In genomic region chr2:121450093-121450492, GRCm38 (mm10) we compare ENCODE assay signal across 8 mouse cellular contexts. TPM values are rescaled to one million over a fixed set of nuclear protein-coding genes. Genes with fewer than 3 reads are reported as not detected.
DNase-seq lines count a peak whose midpoint lies in the region; ATAC-seq and TF ChIP-seq lines count a peak whose summit lies in the region.

No protein-coding gene starts in this region.

- TF ChIP-seq CTCF in spleen, adult 2 months (IDR thresholded peaks at IDR 0.05; ENCODE audit: extremely low read depth, insufficient read depth, insufficient read length, insufficient replicate concordance): no peak
- peak; percentile 22 for TF ChIP-seq CTCF in lung, postnatal 0 days (IDR thresholded peaks at IDR 0.05)

- no peak for ATAC-seq in embryonic facial prominence, embryonic 15.5 days (ENCODE audit: insufficient number of reproducible peaks, low FRiP score, low TSS enrichment, low read depth)
- ATAC-seq in hindbrain, embryonic 16.5 days: peak; percentile 5; the same call in 1 of the 2 replicates
- no peak; the same call in 1 of the 2 replicates for ATAC-seq in lung, postnatal 0 days
- no peak for ATAC-seq in stomach, embryonic 16.5 days (ENCODE audit: insufficient read depth, low FRiP score)

- peaks cover 6% of the 10 kb centered on the region for H3K4me1 ChIP-seq in spleen, adult 2 months (ENCODE audit: control insufficient read depth, insufficient read depth, insufficient read length)
- peaks cover 33% of the 10 kb centered on the region for H3K4me1 ChIP-seq in embryonic facial prominence, embryonic 15.5 days
- peaks cover 12% of the 10 kb centered on the region for H3K4me1 ChIP-seq in hindbrain, embryonic 16.5 days (ENCODE audit: control insufficient read depth, insufficient read depth, low read depth, low read length)
- H3K4me1 ChIP-seq in lung, postnatal 0 days (ENCODE audit: insufficient read depth, low read depth, low read length): 0 out of 2 replicates have a peak, but pooled peaks cover 2% of the 10 kb centered on the region
- peaks cover 22% of the 10 kb centered on the region; the same call in 1 of the 2 replicates for H3K4me1 ChIP-seq in stomach, embryonic 16.5 days (ENCODE audit: control insufficient read depth, insufficient read depth, low read length)

- peak in 1 of 2 experiments; percentile 18 for DNase-seq in spleen, adult 2 months (ENCODE audit: low read depth in 1 of 2, low spot score in 2 of 2)
- no peak for DNase-seq in spleen, adult 12 weeks (ENCODE audit: low spot score)
- peak; percentile 75 for DNase-seq in lung, postnatal 0 days (ENCODE audit: low spot score)
- DNase-seq in c-Kit-positive CD71-positive TER-119-positive erythroid progenitor cells, embryonic 14.5 days (ENCODE audit: low spot score): no peak
- DNase-seq in left cerebral cortex, adult 8-10 months (ENCODE audit: low spot score in 2 of 2): no peak

- H3K9me3 ChIP-seq in embryonic facial prominence, embryonic 15.5 days (replicated peaks): no peaks in the 10 kb centered on the region
- no peaks in the 10 kb centered on the region for H3K9me3 ChIP-seq in hindbrain, embryonic 16.5 days (ENCODE audit: control insufficient read depth, low read length)
- H3K9me3 ChIP-seq in lung, postnatal 0 days (ENCODE audit: low read length): no peaks in the 10 kb centered on the region
- no peaks in the 10 kb centered on the region for H3K9me3 ChIP-seq in stomach, embryonic 16.5 days (replicated peaks; ENCODE audit: control insufficient read depth, low read length)

- H3K27me3 ChIP-seq in spleen, adult 2 months (ENCODE audit: control insufficient read depth, insufficient read depth, low read length): no peaks in the 10 kb centered on the region
- H3K27me3 ChIP-seq in embryonic facial prominence, embryonic 15.5 days: no peaks in the 10 kb centered on the region
- H3K27me3 ChIP-seq in hindbrain, embryonic 16.5 days (replicated peaks; ENCODE audit: control insufficient read depth, insufficient read depth, low read length): no peaks in the 10 kb centered on the region
- no peaks in the 10 kb centered on the region for H3K27me3 ChIP-seq in lung, postnatal 0 days (replicated peaks; ENCODE audit: insufficient read depth, low read length)
- H3K27me3 ChIP-seq in stomach, embryonic 16.5 days (ENCODE audit: control insufficient read depth, insufficient read depth, low read length): no peaks in the 10 kb centered on the region

- under 1% methylated on average over 7 of the region's 7 CpGs for WGBS in spleen, adult 2 months
- 1% methylated on average over 7 of the region's 7 CpGs for WGBS in embryonic facial prominence, embryonic 15.5 days
- 4% methylated on average over 7 of the region's 7 CpGs for WGBS in hindbrain, embryonic 16.5 days
- WGBS in lung, postnatal 0 days: 0% methylated on average over 7 of the region's 7 CpGs
- WGBS in stomach, embryonic 16.5 days: 1% methylated on average over 7 of the region's 7 CpGs

- TF ChIP-seq POLR2A in spleen, adult 2 months (IDR thresholded peaks at IDR 0.05; ENCODE audit: low read depth, low read length): no peak

- peak overlapping the region; percentile 99 for H3K9ac ChIP-seq in embryonic facial prominence, embryonic 15.5 days
- peak overlapping the region; percentile 94 for H3K9ac ChIP-seq in hindbrain, embryonic 16.5 days (ENCODE audit: low read depth, low read length)
- H3K9ac ChIP-seq in lung, postnatal 0 days (replicated peaks; ENCODE audit: low read depth): peak overlapping the region; percentile 98
- H3K9ac ChIP-seq in stomach, embryonic 16.5 days (ENCODE audit: low read length): peak overlapping the region; percentile 96

- H3K4me3 ChIP-seq in spleen, adult 2 months (ENCODE audit: extremely low read depth, insufficient read depth, insufficient read length): peak overlapping the region; percentile 96
- peak overlapping the region; percentile 99 for H3K4me3 ChIP-seq in embryonic facial prominence, embryonic 15.5 days (replicated peaks)
- H3K4me3 ChIP-seq in hindbrain, embryonic 16.5 days (ENCODE audit: low read length): peak overlapping the region; percentile 95
- peak overlapping the region; percentile 99 for H3K4me3 ChIP-seq in lung, postnatal 0 days (ENCODE audit: low read depth, low read length)
- peak overlapping the region; percentile 94 for H3K4me3 ChIP-seq in stomach, embryonic 16.5 days (replicated peaks; ENCODE audit: low read length)

- peak overlapping the region; percentile 82 for H3K4me2 ChIP-seq in embryonic facial prominence, embryonic 15.5 days (replicated peaks)
- peak overlapping the region; percentile 94 for H3K4me2 ChIP-seq in hindbrain, embryonic 16.5 days (ENCODE audit: low read length)
- peak overlapping the region; percentile 73 for H3K4me2 ChIP-seq in lung, postnatal 0 days (replicated peaks; ENCODE audit: low read depth, low read length)
- peak overlapping the region; percentile 91 for H3K4me2 ChIP-seq in stomach, embryonic 16.5 days (ENCODE audit: low read depth, low read length)

- no peak for TF ChIP-seq EP300 in lung, postnatal 0 days (IDR thresholded peaks at IDR 0.05)

- peaks cover 10% of the 10 kb centered on the region for H3K36me3 ChIP-seq in spleen, adult 2 months (ENCODE audit: control insufficient read depth, insufficient read depth, low read length)
- H3K36me3 ChIP-seq in embryonic facial prominence, embryonic 15.5 days: peaks cover 29% of the 10 kb centered on the region
- H3K36me3 ChIP-seq in hindbrain, embryonic 16.5 days (ENCODE audit: control insufficient read depth, insufficient read depth, low read length): peaks cover 12% of the 10 kb centered on the region; the same call in 1 of the 2 replicates
- no peaks in the 10 kb centered on the region; the same call in 1 of the 2 replicates for H3K36me3 ChIP-seq in lung, postnatal 0 days (ENCODE audit: insufficient read depth, low read length)
- H3K36me3 ChIP-seq in stomach, embryonic 16.5 days (ENCODE audit: control insufficient read depth, insufficient read depth, low read length): no peaks in the 10 kb centered on the region

- peak overlapping the region; percentile 95 for H3K27ac ChIP-seq in spleen, adult 2 months (ENCODE audit: insufficient read depth, low read length)
- H3K27ac ChIP-seq in embryonic facial prominence, embryonic 15.5 days (replicated peaks): peak overlapping the region; percentile 98
- peak overlapping the region; percentile 97 for H3K27ac ChIP-seq in hindbrain, embryonic 16.5 days (ENCODE audit: low read depth, low read length)
- peak overlapping the region; percentile 98 for H3K27ac ChIP-seq in lung, postnatal 0 days (ENCODE audit: low read length)
- peak overlapping the region; percentile 96 for H3K27ac ChIP-seq in stomach, embryonic 16.5 days (ENCODE audit: low read length)

RNA-seq across cellular contexts. Expression of gene Serf2, which starts 1.1 kb away (rescaled TPM):
- polyA plus RNA-seq in spleen, adult 2 months (2012; rRNA removed): 206 and 255 TPM in 2 replicates
- polyA plus RNA-seq in embryonic facial prominence, embryonic 15.5 days (2015; fragmentation: Nextera tagmentation; extraction: Ambion mirVana): 510 and 538 TPM in 2 replicates
- polyA plus RNA-seq in hindbrain, embryonic 16.5 days (2015; fragmentation: Nextera tagmentation; extraction: Ambion mirVana): 254 and 262 TPM in 2 replicates
- 456 and 470 TPM in 2 replicates for polyA plus RNA-seq in lung, postnatal 0 days (2015; fragmentation: Nextera tagmentation; extraction: Ambion mirVana)
- 439 and 496 TPM in 2 replicates for polyA plus RNA-seq in stomach, embryonic 16.5 days (2015; fragmentation: Nextera tagmentation; extraction: Ambion mirVana)
- 100 to 1,000 TPM; 116 to 169 (median 143) TPM for total RNA-seq in left cerebral cortex, adult 8-10 months (2022)

RNA-seq across cellular contexts. Expression of gene Hypk, which starts 3.0 kb away (rescaled TPM):
- 3.2 and 5.8 TPM in 2 replicates for polyA plus RNA-seq in spleen, adult 2 months (2012; rRNA removed)
- 101 and 108 TPM in 2 replicates for polyA plus RNA-seq in embryonic facial prominence, embryonic 15.5 days (2015; fragmentation: Nextera tagmentation; extraction: Ambion mirVana)
- 99.2 and 122 TPM in 2 replicates for polyA plus RNA-seq in hindbrain, embryonic 16.5 days (2015; fragmentation: Nextera tagmentation; extraction: Ambion mirVana)
- polyA plus RNA-seq in lung, postnatal 0 days (2015; fragmentation: Nextera tagmentation; extraction: Ambion mirVana): 61.7 and 70.9 TPM in 2 replicates
- 86.0 and 107 TPM in 2 replicates for polyA plus RNA-seq in stomach, embryonic 16.5 days (2015; fragmentation: Nextera tagmentation; extraction: Ambion mirVana)
- total RNA-seq in left cerebral cortex, adult 8-10 months (2022): 10 to 100 TPM; 12.1 to 25.0 (median 17.5) TPM

RNA-seq across cellular contexts. Expression of gene Ell3, which starts 6.0 kb away (rescaled TPM):
- polyA plus RNA-seq in spleen, adult 2 months (2012; rRNA removed): 22.8 and 26.6 TPM in 2 replicates
- polyA plus RNA-seq in embryonic facial prominence, embryonic 15.5 days (2015; fragmentation: Nextera tagmentation; extraction: Ambion mirVana): 28.9 and 37.4 TPM in 2 replicates
- 2.4 and 3.0 TPM in 2 replicates for polyA plus RNA-seq in hindbrain, embryonic 16.5 days (2015; fragmentation: Nextera tagmentation; extraction: Ambion mirVana)
- 2.1 and 2.9 TPM in 2 replicates for polyA plus RNA-seq in lung, postnatal 0 days (2015; fragmentation: Nextera tagmentation; extraction: Ambion mirVana)
- polyA plus RNA-seq in stomach, embryonic 16.5 days (2015; fragmentation: Nextera tagmentation; extraction: Ambion mirVana): 8.7 and 8.8 TPM in 2 replicates
- not detected for total RNA-seq in left cerebral cortex, adult 8-10 months (2022)

RNA-seq across cellular contexts. Expression of gene Serinc4, which starts 6.5 kb away (rescaled TPM):
- 0.22 and 0.33 TPM in 2 replicates for polyA plus RNA-seq in spleen, adult 2 months (2012; rRNA removed)
- polyA plus RNA-seq in embryonic facial prominence, embryonic 15.5 days (2015; fragmentation: Nextera tagmentation; extraction: Ambion mirVana): 0.53 and 0.61 TPM in 2 replicates
- 0.95 and 1.2 TPM in 2 replicates for polyA plus RNA-seq in hindbrain, embryonic 16.5 days (2015; fragmentation: Nextera tagmentation; extraction: Ambion mirVana)
- polyA plus RNA-seq in lung, postnatal 0 days (2015; fragmentation: Nextera tagmentation; extraction: Ambion mirVana): 0.15 and 0.35 TPM in 2 replicates
- polyA plus RNA-seq in stomach, embryonic 16.5 days (2015; fragmentation: Nextera tagmentation; extraction: Ambion mirVana): 0.25 and 0.46 TPM in 2 replicates
- total RNA-seq in left cerebral cortex, adult 8-10 months (2022): 1 to 10 TPM in 1 of 4 experiments, under 1 TPM in 3; 0.27 to 1.1 (median 0.50) TPM

RNA-seq across cellular contexts. Expression of gene Mfap1b, which starts 23.8 kb away (rescaled TPM):
- 2.0 and 2.3 TPM in 2 replicates for polyA plus RNA-seq in spleen, adult 2 months (2012; rRNA removed)
- polyA plus RNA-seq in embryonic facial prominence, embryonic 15.5 days (2015; fragmentation: Nextera tagmentation; extraction: Ambion mirVana): 61.9 and 63.0 TPM in 2 replicates
- polyA plus RNA-seq in hindbrain, embryonic 16.5 days (2015; fragmentation: Nextera tagmentation; extraction: Ambion mirVana): 68.2 and 71.2 TPM in 2 replicates
- polyA plus RNA-seq in lung, postnatal 0 days (2015; fragmentation: Nextera tagmentation; extraction: Ambion mirVana): 37.7 and 37.8 TPM in 2 replicates
- polyA plus RNA-seq in stomach, embryonic 16.5 days (2015; fragmentation: Nextera tagmentation; extraction: Ambion mirVana): 48.6 and 53.4 TPM in 2 replicates
- total RNA-seq in left cerebral cortex, adult 8-10 months (2022): 10 to 100 TPM; 39.4 to 47.4 (median 43.8) TPM
